Mouse (Mus musculus) intestine, postnatal 0 days (tissue): Measurements from ENCODE around the gene Actl6b. TPM values are rescaled to one million over a fixed set of nuclear protein-coding genes. Genes with fewer than 3 reads are reported as not detected.
A peak's percentile ranks its signal among the peaks of the same experiment; 100 is the strongest.

Experiments
- ATAC-seq: fragments of 200-750 bp; cut with Nextera tagmentation; 2 replicates; pipeline ENCODE4 v1.8.0; 2017; ENCODE audit warnings: mild to moderate bottlenecking, moderate TSS enrichment, moderate library complexity
- H3K27ac ChIP-seq: fragments of 300-500 bp; sonication (generic); 2 replicates; pipeline ENCODE4 v1.5.1; 2014; ENCODE audit warnings: mild to moderate bottlenecking, low read depth, low read length, moderate library complexity
- H3K27me3 ChIP-seq: fragments of 300-500 bp; sonication (generic); replicated peaks from 2 replicates; pipeline ENCODE4 v1.6.1; 2014; ENCODE audit warnings: low read length, mixed read lengths; ENCODE audit not compliant: control insufficient read depth, insufficient read depth
- H3K36me3 ChIP-seq: fragments of 300-500 bp; sonication (generic); 2 replicates; pipeline ENCODE4 v1.6.1; 2014; ENCODE audit warnings: mild to moderate bottlenecking, moderate library complexity; ENCODE audit not compliant: control insufficient read depth, insufficient read depth
- H3K4me1 ChIP-seq: fragments of 300-500 bp; sonication (generic); replicated peaks from 2 replicates; pipeline ENCODE4 v1.6.1; 2014; ENCODE audit warnings: antibody characterized with exemption, low read length, mixed read lengths; ENCODE audit not compliant: control insufficient read depth, insufficient read depth
- H3K4me2 ChIP-seq: fragments of 300-500 bp; sonication (generic); replicated peaks from 2 replicates; pipeline ENCODE4 v1.6.1; 2014; ENCODE audit warnings: low read depth, mild to moderate bottlenecking, moderate library complexity
- H3K4me3 ChIP-seq: fragments of 300-500 bp; sonication (generic); 2 replicates; pipeline ENCODE4 v1.5.1; 2014; ENCODE audit warnings: low read depth, low read length
- H3K9ac ChIP-seq: fragments of 300-500 bp; sonication (generic); 2 replicates; pipeline ENCODE4 v1.6.1; 2014; ENCODE audit warnings: mild to moderate bottlenecking, low read depth, low read length
- H3K9me3 ChIP-seq: fragments of 300-500 bp; sonication (generic); 2 replicates; pipeline ENCODE4 v1.6.1; 2016; ENCODE audit warnings: mixed run types; ENCODE audit not compliant: control insufficient read depth
- CTCF ChIP-seq: sonication (generic); IDR thresholded peaks from 2 replicates; pipeline ENCODE4 v1.5.1; 2016; ENCODE audit warnings: low read depth, mild to moderate bottlenecking, control low read depth, antibody characterized with exemption, moderate library complexity
- WGBS: fragments of 180-500 bp; shearing (Covaris S2); extraction: QIAGEN DNeasy Blood & Tissue Kit; methylation state at CpG from one replicate; pipeline ENCODE4 v1.1.7; 2014; 5-methylcytosine and 5-hydroxymethylcytosine counted together
- polyA plus RNA-seq: library from polyadenylated mRNA; unstranded; fragments of >200 nt; fragmentation: Nextera tagmentation; extraction: Ambion mirVana; gene quantifications from 2 replicates; pipeline ENCODE4 v1.2.1, GENCODE M21; 2015

Actl6b gene
- polyA plus RNA-seq, 1 experiment from 2014 or later = 2.9 TPM

DNA sequence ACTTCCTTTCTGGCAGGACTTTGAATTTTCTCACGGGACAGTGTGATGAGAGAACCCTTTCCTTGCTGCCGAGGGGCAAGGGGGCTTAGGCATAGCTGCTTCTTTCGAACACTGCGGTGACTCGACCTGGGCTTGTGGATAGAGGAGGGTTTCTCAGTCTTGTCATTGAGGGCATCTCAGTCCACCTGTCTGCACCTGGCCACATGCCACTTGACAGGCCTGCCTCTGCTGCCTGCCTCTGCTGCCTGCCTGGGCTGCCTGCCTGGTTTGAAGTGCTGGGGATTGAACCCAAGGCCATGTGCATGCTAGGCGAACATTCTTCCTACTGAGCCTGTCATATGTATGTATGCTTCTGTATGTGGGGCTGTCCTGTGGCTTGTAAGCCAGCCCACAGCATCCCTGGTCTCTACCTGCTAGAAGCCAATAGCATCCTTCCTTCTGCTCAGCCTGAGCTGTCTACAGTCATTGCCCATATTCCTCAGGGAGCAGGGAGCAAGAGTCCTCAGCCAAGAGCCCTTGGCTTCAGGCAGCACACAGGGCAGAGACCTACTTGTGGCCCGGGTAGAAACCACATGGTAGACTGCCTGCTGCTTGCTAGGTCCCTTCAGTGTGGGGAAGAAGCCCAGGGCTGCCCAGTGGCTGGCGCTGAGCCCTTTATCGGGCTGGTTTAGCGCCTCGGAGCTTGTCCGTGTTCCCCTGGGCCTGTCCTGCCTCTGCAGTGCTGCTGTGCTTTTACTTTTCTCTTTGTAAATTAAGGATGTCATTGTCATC is 39.2 kb upstream of the Actl6b start:
- no peak for ATAC-seq

DNA sequence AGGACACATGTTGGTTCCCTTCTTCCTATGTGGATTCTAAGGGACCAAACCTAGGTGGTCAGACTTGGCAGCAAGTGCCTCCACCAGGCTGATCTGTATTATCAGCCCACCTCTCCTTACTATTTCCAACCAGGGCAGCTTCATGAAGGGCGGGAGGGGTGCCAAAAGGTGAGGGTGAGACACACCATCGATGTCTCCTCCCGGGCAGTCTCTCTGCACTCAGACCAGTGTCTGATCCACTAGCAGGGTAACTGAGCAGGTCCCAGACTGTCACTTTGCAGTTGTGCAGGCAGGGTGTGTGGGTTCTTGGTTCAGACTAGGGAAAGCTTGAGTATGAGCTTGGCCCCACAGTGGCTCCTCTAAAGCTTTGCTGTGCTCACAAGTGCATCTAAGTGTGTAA is 38.5 kb upstream of the Actl6b start:
- Histone ChIP-seq H3K36me3 (peaks cover 16% of the 10 kb centered on the region), H3K4me2 (no peak overlapping the region), H3K9ac (no peak overlapping the region), H3K27me3 (no peaks in the 10 kb centered on the region), H3K4me1 (peaks cover 6% of the 10 kb centered on the region; the same call in 1 of the 2 replicates), H3K9me3 (no peaks in the 10 kb centered on the region), H3K4me3 (no peak overlapping the region), H3K27ac (no peak overlapping the region)
- 87% methylated on average over 3 of the region's 3 CpGs for WGBS
- no peak for TF ChIP-seq CTCF
- ATAC-seq = no peak

More for the DNA sequence above, 39.2 kb upstream of the Actl6b start:
- H3K4me2 ChIP-seq = no peak overlapping the region
- H3K36me3 ChIP-seq = peaks cover 10% of the 10 kb centered on the region
- H3K27ac ChIP-seq = no peak overlapping the region
- no peaks in the 10 kb centered on the region for H3K9me3 ChIP-seq
- peaks cover 6% of the 10 kb centered on the region; the same call in 1 of the 2 replicates for H3K4me1 ChIP-seq
- H3K4me3 ChIP-seq = no peak overlapping the region
- TF ChIP-seq CTCF = no peak
- no peak overlapping the region for H3K9ac ChIP-seq
- 87% methylated on average over 12 of the region's 12 CpGs for WGBS
- no peaks in the 10 kb centered on the region for H3K27me3 ChIP-seq

DNA sequence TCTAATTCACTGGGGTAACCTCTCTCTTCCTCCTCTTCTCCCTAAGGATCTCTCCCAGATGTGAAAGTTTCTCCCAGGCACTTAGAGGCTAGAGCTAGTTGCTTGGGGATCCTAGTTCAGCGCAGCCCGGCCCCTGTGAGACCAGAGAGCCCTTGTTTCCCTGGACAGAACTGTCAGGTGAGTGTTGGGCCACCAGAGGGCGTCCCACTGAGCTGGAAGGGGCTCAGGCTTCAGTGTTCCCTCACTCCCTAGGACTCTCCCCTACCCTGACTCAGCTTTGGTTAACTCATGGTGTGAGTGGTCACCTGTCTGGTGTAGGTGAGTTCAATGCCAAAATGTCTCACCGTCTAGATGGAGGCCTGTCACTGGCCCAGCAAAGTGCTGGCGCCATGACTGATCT is 34.9 kb upstream of the Actl6b start, which contains the start of gene Gigyf1:
TSS of gene Gigyf1 (plus strand) at position 113 of the 400 bp plus-strand sequence.
- Histone ChIP-seq H3K4me3 (no peak within 1 kb of the TSS), H3K36me3 (peaks cover 53% of the 10 kb centered on the region), H3K4me2 (no peak within 1 kb of the TSS), H3K27me3 (no peaks in the 10 kb centered on the region), H3K9ac (no peak within 1 kb of the TSS), H3K4me1 (no peaks in the 10 kb centered on the region), H3K27ac (no peak within 1 kb of the TSS), H3K9me3 (no peaks in the 10 kb centered on the region)
- TF ChIP-seq CTCF = peak; percentile 71
- 75% methylated on average over 5 of the region's 5 CpGs for WGBS
- ATAC-seq = 0 out of 2 replicates have a peak, but pooled peaks have one; percentile 9

GRCm38 (mm10) chr5:137519691-137520550 is 33.4 kb upstream of the Actl6b start:
- Histone ChIP-seq H3K4me1 (no peaks in the 10 kb centered on the region), H3K27me3 (no peaks in the 10 kb centered on the region), H3K9me3 (no peaks in the 10 kb centered on the region), H3K9ac (no peak overlapping the region), H3K4me3 (no peak overlapping the region), H3K36me3 (peaks cover 68% of the 10 kb centered on the region), H3K27ac (no peak overlapping the region), H3K4me2 (no peak overlapping the region)
- ATAC-seq = no peak
- 92% methylated on average over 27 of the region's 27 CpGs for WGBS
- no peak for TF ChIP-seq CTCF

DNA sequence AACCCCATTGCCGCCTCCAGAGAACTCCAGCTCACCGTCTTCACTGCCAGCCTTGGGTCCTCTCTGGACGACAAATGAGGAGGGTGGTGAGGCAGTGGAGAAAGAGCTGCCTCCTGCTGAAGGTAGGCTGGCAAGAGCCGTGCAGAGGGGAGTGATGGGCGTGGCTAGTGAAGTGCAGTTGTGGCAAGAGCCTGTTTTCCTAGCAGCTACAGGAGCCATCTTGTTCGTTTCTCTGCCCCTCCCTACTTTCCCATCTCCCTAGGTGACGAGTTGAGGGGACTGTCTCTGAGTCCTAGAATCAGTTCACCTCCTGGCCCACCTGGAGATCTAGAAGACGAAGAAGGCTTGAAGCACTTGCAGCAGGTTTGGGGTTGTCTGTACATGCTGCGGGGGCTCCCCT is 31.5 kb upstream of the Actl6b start:
- Histone ChIP-seq H3K4me1 (no peaks in the 10 kb centered on the region), H3K9ac (no peak overlapping the region), H3K27ac (no peak overlapping the region), H3K4me3 (no peak overlapping the region), H3K27me3 (no peaks in the 10 kb centered on the region), H3K36me3 (peaks cover 84% of the 10 kb centered on the region), H3K4me2 (no peak overlapping the region), H3K9me3 (no peaks in the 10 kb centered on the region)
- no peak for ATAC-seq
- WGBS = 77% methylated on average over 9 of the region's 9 CpGs
- no peak for TF ChIP-seq CTCF

DNA sequence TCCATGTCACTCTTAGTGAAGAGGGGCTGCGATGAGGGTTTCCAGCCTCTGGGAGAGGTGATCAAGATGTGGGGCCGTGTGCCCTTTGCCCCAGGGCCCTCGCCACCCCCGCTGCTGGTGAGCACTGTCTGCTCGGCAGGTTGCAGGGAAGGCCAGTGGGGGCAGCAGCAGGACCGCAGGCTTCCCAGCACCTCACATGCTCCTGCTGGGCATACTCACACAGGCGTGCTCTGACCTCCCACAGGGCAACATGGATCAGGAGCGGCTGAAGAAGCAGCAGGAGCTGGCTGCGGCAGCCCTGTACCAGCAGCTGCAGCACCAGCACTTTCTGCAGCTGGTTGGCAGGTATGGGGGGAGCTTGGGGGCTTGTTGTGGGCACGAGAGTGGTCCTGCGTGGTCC is 30.6 kb upstream of the Actl6b start:
- WGBS = 80% methylated on average over 11 of the region's 11 CpGs
- no peak for TF ChIP-seq CTCF

More for the DNA sequence above, 30.6 kb upstream of the Actl6b start:
- H3K4me3 ChIP-seq = no peak overlapping the region
- no peak overlapping the region for H3K9ac ChIP-seq
- H3K4me1 ChIP-seq = no peaks in the 10 kb centered on the region
- no peaks in the 10 kb centered on the region for H3K27me3 ChIP-seq
- H3K9me3 ChIP-seq = no peaks in the 10 kb centered on the region
- H3K36me3 ChIP-seq = peaks cover 91% of the 10 kb centered on the region
- no peak overlapping the region for H3K4me2 ChIP-seq
- no peak for ATAC-seq
- no peak overlapping the region for H3K27ac ChIP-seq
